Mouse (Mus musculus) stomach, embryonic 14.5 days (tissue): ENCODE results near the gene Smim23. TPM values are rescaled to one million over a fixed set of nuclear protein-coding genes. Genes with fewer than 3 reads are reported as not detected.
A peak's percentile ranks its signal among the peaks of the same experiment; 100 is the strongest.

Source experiments
- ATAC-seq: fragments of 200-750 bp; cut with Nextera tagmentation; 2 replicates; pipeline ENCODE4 v1.8.0; 2017; ENCODE audit warnings: low read depth, moderate TSS enrichment; ENCODE audit not compliant: insufficient number of reproducible peaks, insufficient read depth, low FRiP score
- H3K27ac ChIP-seq: fragments of 300-500 bp; sonication (generic); 2 replicates; pipeline ENCODE4 v1.5.1; 2014; ENCODE audit warnings: mild to moderate bottlenecking, low read length, moderate library complexity, mixed read lengths
- H3K27me3 ChIP-seq: fragments of 300-500 bp; sonication (generic); 2 replicates; pipeline ENCODE4 v1.6.1; 2014; ENCODE audit warnings: low read length, control low read depth, mixed read lengths; ENCODE audit not compliant: control insufficient read depth, insufficient read depth
- H3K36me3 ChIP-seq: fragments of 300-500 bp; sonication (generic); 2 replicates; pipeline ENCODE4 v1.6.1; 2014; ENCODE audit warnings: mild to moderate bottlenecking, control low read depth, low read length, moderate library complexity, mixed read lengths; ENCODE audit not compliant: control insufficient read depth, insufficient read depth
- H3K4me1 ChIP-seq: fragments of 300-500 bp; sonication (generic); 2 replicates; pipeline ENCODE4 v1.6.1; 2014; ENCODE audit warnings: low read length, control low read depth, mixed read lengths; ENCODE audit not compliant: control insufficient read depth, insufficient read depth
- H3K4me2 ChIP-seq: fragments of 300-500 bp; sonication (generic); replicated peaks from 2 replicates; pipeline ENCODE4 v1.6.1; 2014; ENCODE audit warnings: low read depth, low read length, control low read depth
- H3K4me3 ChIP-seq: fragments of 300-500 bp; sonication (generic); 2 replicates; pipeline ENCODE4 v1.5.1; 2014; ENCODE audit warnings: low read depth, low read length, control low read depth
- H3K9ac ChIP-seq: fragments of 300-500 bp; sonication (generic); replicated peaks from 2 replicates; pipeline ENCODE4 v1.6.1; 2014; ENCODE audit warnings: low read depth, mild to moderate bottlenecking, control low read depth, low read length, moderate library complexity, mixed read lengths
- H3K9me3 ChIP-seq: fragments of 300-500 bp; sonication (generic); 2 replicates; pipeline ENCODE4 v1.6.1; 2016; ENCODE audit warnings: low read depth, low read length, control low read depth; ENCODE audit not compliant: control insufficient read depth
- WGBS: fragments of 180-500 bp; shearing (Covaris S2); extraction: QIAGEN DNeasy Blood & Tissue Kit; methylation state at CpG from one replicate; pipeline ENCODE4 v1.1.7; 2014; 5-methylcytosine and 5-hydroxymethylcytosine counted together
- polyA plus RNA-seq: library from polyadenylated mRNA; unstranded; fragments of >200 nt; fragmentation: Nextera tagmentation; extraction: Ambion mirVana; gene quantifications from 2 replicates; pipeline ENCODE4 v1.2.1, GENCODE M21; 2014

Gene Smim23
- polyA plus RNA-seq = not detected in 2 replicates

- Histone ChIP-seq H3K4me3 (no peak within 1 kb of the TSS), H3K36me3 (no peaks in the 10 kb centered on the region), H3K9ac (no peak within 1 kb of the TSS), H3K4me2 (no peak within 1 kb of the TSS), H3K27ac (no peak within 1 kb of the TSS), H3K4me1 (no peaks in the 10 kb centered on the region), H3K27me3 (no peaks in the 10 kb centered on the region), H3K9me3 (no peaks in the 10 kb centered on the region)
- no peak for ATAC-seq
- 89% methylated on average over 1 of the region's 1 CpGs for WGBS
Measured at GRCm38 (mm10) chr11:32824505-32824904, at the start of gene Smim23. TSS of gene Smim23 (minus strand) at chr11:32824605.

GRCm38 (mm10) chr11:32868619-32869383 is 44.4 kb upstream of the Smim23 start:
- no peaks in the 10 kb centered on the region for H3K27me3 ChIP-seq
- no peak overlapping the region for H3K4me2 ChIP-seq
- H3K4me1 ChIP-seq = no peaks in the 10 kb centered on the region
- H3K27ac ChIP-seq = no peak overlapping the region
- no peak overlapping the region for H3K9ac ChIP-seq
- no peaks in the 10 kb centered on the region for H3K9me3 ChIP-seq
- ATAC-seq = no peak
- H3K4me3 ChIP-seq = no peak overlapping the region
- whole genome bisulfite sequencing = 77% methylated on average over 10 of the region's 10 CpGs
- H3K36me3 ChIP-seq = no peaks in the 10 kb centered on the region

- 76% methylated on average over 5 of the region's 5 CpGs for WGBS
- Histone ChIP-seq H3K4me2 (no peak overlapping the region), H3K9me3 (no peaks in the 10 kb centered on the region), H3K27ac (no peak overlapping the region), H3K9ac (no peak overlapping the region), H3K36me3 (no peaks in the 10 kb centered on the region), H3K4me3 (no peak overlapping the region), H3K4me1 (no peaks in the 10 kb centered on the region), H3K27me3 (no peaks in the 10 kb centered on the region)
- no peak for ATAC-seq
Measured at GRCm38 (mm10) chr11:32864615-32865014, 40.2 kb upstream of the Smim23 start.

GRCm38 (mm10) chr11:32857418-32857879 is 33.0 kb upstream of the Smim23 start:
- Histone ChIP-seq H3K36me3 (no peaks in the 10 kb centered on the region), H3K27ac (no peak overlapping the region), H3K4me3 (no peak overlapping the region), H3K9me3 (no peaks in the 10 kb centered on the region), H3K4me2 (0 out of 2 replicates have a peak overlapping the region, but pooled peaks have one; percentile 4), H3K27me3 (no peaks in the 10 kb centered on the region), H3K9ac (no peak overlapping the region), H3K4me1 (peaks cover 6% of the 10 kb centered on the region; the same call in 1 of the 2 replicates)
- ATAC-seq = peak; percentile 69; the same call in 1 of the 2 replicates
- 13% methylated on average over 8 of the region's 8 CpGs for WGBS

- no peak overlapping the region for H3K9ac ChIP-seq
- ATAC-seq = no peak
- no peaks in the 10 kb centered on the region for H3K36me3 ChIP-seq
- H3K9me3 ChIP-seq = no peaks in the 10 kb centered on the region
- no peak overlapping the region for H3K4me2 ChIP-seq
- 64% methylated on average over 20 of the region's 20 CpGs for WGBS
- no peaks in the 10 kb centered on the region for H3K27me3 ChIP-seq
- H3K4me3 ChIP-seq = no peak overlapping the region
- H3K27ac ChIP-seq = no peak overlapping the region
- peaks cover 4% of the 10 kb centered on the region; the same call in 1 of the 2 replicates for H3K4me1 ChIP-seq
Measured at GRCm38 (mm10) chr11:32846682-32847222, 22.3 kb upstream of the Smim23 start.

- Histone ChIP-seq H3K9ac (no peak overlapping the region), H3K36me3 (no peaks in the 10 kb centered on the region), H3K27me3 (no peaks in the 10 kb centered on the region), H3K4me2 (no peak overlapping the region), H3K27ac (no peak overlapping the region), H3K4me3 (no peak overlapping the region), H3K4me1 (no peaks in the 10 kb centered on the region), H3K9me3 (no peaks in the 10 kb centered on the region)
- 62% methylated on average over 5 of the region's 5 CpGs for WGBS
- no peak for ATAC-seq
Measured at GRCm38 (mm10) chr11:32841169-32841568, 16.8 kb upstream of the Smim23 start.

- no peak overlapping the region for H3K27ac ChIP-seq
- H3K36me3 ChIP-seq = no peaks in the 10 kb centered on the region
- no peaks in the 10 kb centered on the region for H3K27me3 ChIP-seq
- no peak overlapping the region for H3K4me3 ChIP-seq
- no peaks in the 10 kb centered on the region for H3K9me3 ChIP-seq
- 73% methylated on average over 9 of the region's 9 CpGs for WGBS
- no peak overlapping the region for H3K9ac ChIP-seq
- no peaks in the 10 kb centered on the region for H3K4me1 ChIP-seq
- H3K4me2 ChIP-seq = no peak overlapping the region
- no peak for ATAC-seq
Measured at GRCm38 (mm10) chr11:32840256-32840655, 15.9 kb upstream of the Smim23 start.

GRCm38 (mm10) chr11:32835022-32835421 is 10.6 kb upstream of the Smim23 start:
- no peaks in the 10 kb centered on the region for H3K27me3 ChIP-seq
- no peak for ATAC-seq
- 26% methylated on average over 8 of the region's 8 CpGs for WGBS
- no peaks in the 10 kb centered on the region for H3K9me3 ChIP-seq
- no peak overlapping the region for H3K4me2 ChIP-seq
- H3K36me3 ChIP-seq = no peaks in the 10 kb centered on the region
- no peaks in the 10 kb centered on the region for H3K4me1 ChIP-seq
- H3K27ac ChIP-seq = no peak overlapping the region
- no peak overlapping the region for H3K9ac ChIP-seq
- H3K4me3 ChIP-seq = no peak overlapping the region
